Mouse (Mus musculus) neural tube, postnatal 0 days (tissue): ENCODE results near the gene Pkd1. TPM values are rescaled to one million over a fixed set of nuclear protein-coding genes. Genes with fewer than 3 reads are reported as not detected.

ENCODE experiments used
- microRNA-seq: library from miRNA; unstranded; fragments of <30 nt; microRNA quantifications from one replicate; pipeline ENCODE4, GENCODE M21; 2016
- polyA plus RNA-seq: library from polyadenylated mRNA; unstranded; fragments of >200 nt; fragmentation: Nextera tagmentation; extraction: Ambion mirVana; gene quantifications from 2 replicates; pipeline ENCODE4 v1.2.1, GENCODE M21; 2015

Pkd1 gene
- 23.6 and 24.9 TPM in 2 replicates for polyA plus RNA-seq

GRCm38 (mm10) chr17:24549618-24550415 is at the start of gene Pkd1:
TSS of gene Pkd1 (plus strand) at chr17:24549834.

DNA sequence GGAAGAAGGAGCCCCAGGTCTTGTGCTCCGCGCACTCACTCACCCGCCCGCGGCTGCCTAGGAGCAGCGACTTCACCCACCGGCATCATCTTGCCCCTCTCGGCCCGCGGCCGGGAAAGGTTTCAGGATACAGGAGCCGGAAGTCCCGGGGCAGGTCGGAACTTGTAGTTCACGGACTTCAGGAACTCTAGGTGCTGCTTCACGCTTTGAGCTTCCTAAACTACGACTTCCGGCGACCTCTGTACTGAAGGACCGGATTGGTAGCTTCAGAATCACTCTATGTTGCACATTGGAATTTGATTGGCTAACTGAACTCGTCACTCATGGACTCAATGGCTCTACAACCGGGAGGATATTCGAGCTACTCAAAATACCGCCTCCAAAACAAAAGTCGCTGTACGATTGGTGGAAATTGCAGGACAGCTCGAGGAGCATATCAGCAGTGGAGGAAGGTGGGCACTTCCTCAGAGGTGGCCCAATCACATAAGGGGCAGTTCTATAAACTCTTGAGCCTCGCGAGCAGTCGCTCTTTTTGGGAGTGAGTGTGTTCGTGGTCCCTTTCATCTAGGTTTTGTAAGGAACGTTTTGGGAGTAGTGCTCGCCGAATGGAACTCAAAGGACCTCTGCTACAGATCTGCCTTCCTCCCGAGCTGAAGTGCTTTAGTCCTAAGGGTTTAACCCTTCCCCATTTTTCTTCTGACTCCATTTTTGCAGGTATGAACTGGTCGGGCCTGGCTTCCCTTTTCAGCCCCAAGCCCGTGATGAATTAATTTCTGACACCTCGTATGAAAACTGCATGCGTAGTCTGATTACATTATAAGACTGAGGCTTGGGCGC is 21.7 kb upstream of the Pkd1 start, which contains the start of gene Traf7:
Gene Traf7 (minus strand): TSS at position 216 of the 837 bp plus-strand sequence.

GRCm38 (mm10) chr17:24534160-24534718 is 15.4 kb upstream of the Pkd1 start, which contains the start of gene Rab26:
TSS of gene Rab26 (minus strand) at chr17:24534210.

GRCm38 (mm10) chr17:24632167-24632812 is 82.7 kb downstream of the Pkd1 start, which contains the start of the genes Tsc2 and Nthl1:
TSS of gene Tsc2 (minus strand) at chr17:24632630.
TSS of gene Nthl1 (plus strand) at chr17:24632680.

Small RNA genes lying within 50 kb of the gene (microRNA-seq; reads per million reads assigned to microRNA genes)
- not detected for gene Gm24589

Other genes with a start within 250 kb of the Pkd1 start
- gene Abca17, start 198.8 kb upstream of the Pkd1 start, polyA plus RNA-seq = 1.4 and 1.8 TPM in 2 replicates
- 28.5 and 29.8 TPM in 2 replicates for gene Abca3, start 197.9 kb upstream of the Pkd1 start, polyA plus RNA-seq
- gene Rnps1, start 135.3 kb upstream of the Pkd1 start, polyA plus RNA-seq = 224 and 246 TPM in 2 replicates
- 67.5 and 76.3 TPM in 2 replicates for gene Eci1, start 123.2 kb upstream of the Pkd1 start, polyA plus RNA-seq
- gene Dnase1l2, start 106.7 kb upstream of the Pkd1 start, polyA plus RNA-seq = 2.2 and 2.7 TPM in 2 replicates
- gene E4f1, start 79.5 kb upstream of the Pkd1 start, polyA plus RNA-seq = 33.1 and 43.4 TPM in 2 replicates
- 108 and 113 TPM in 2 replicates for gene Pgp, start 79.4 kb upstream of the Pkd1 start, polyA plus RNA-seq
- 2.1 and 3.0 TPM in 2 replicates for gene Bricd5, start 76.0 kb upstream of the Pkd1 start, polyA plus RNA-seq
- 24.4 and 25.9 TPM in 2 replicates for gene Mlst8, start 70.8 kb upstream of the Pkd1 start, polyA plus RNA-seq
- 62.8 and 68.5 TPM in 2 replicates for gene Caskin1, start 61.2 kb upstream of the Pkd1 start, polyA plus RNA-seq
- 50.6 and 60.2 TPM in 2 replicates for gene Traf7, start 21.9 kb upstream of the Pkd1 start, polyA plus RNA-seq
- gene Rab26, start 15.6 kb upstream of the Pkd1 start, polyA plus RNA-seq = 12.8 and 13.8 TPM in 2 replicates
- 45.5 and 59.7 TPM in 2 replicates for gene Tsc2, start 82.8 kb downstream of the Pkd1 start, polyA plus RNA-seq
- gene Nthl1, start 82.8 kb downstream of the Pkd1 start, polyA plus RNA-seq = 6.5 and 6.9 TPM in 2 replicates
- gene Slc9a3r2, start 100.5 kb downstream of the Pkd1 start, polyA plus RNA-seq = 82.2 and 84.4 TPM in 2 replicates
- 0.93 and 1.2 TPM in 2 replicates for gene Npw, start 108.6 kb downstream of the Pkd1 start, polyA plus RNA-seq
- 13.9 and 18.2 TPM in 2 replicates for gene Zfp598, start 119.9 kb downstream of the Pkd1 start, polyA plus RNA-seq
- 269 and 290 TPM in 2 replicates for gene Syngr3, start 140.1 kb downstream of the Pkd1 start, polyA plus RNA-seq
- gene Gfer, start 146.3 kb downstream of the Pkd1 start, polyA plus RNA-seq = 38.1 and 38.9 TPM in 2 replicates
- 1.7 and 2.3 TPM in 2 replicates for gene Noxo1, start 146.4 kb downstream of the Pkd1 start, polyA plus RNA-seq
- 43.3 and 47.7 TPM in 2 replicates for gene Tbl3, start 157.8 kb downstream of the Pkd1 start, polyA plus RNA-seq
- gene Rnf151, start 168.2 kb downstream of the Pkd1 start, polyA plus RNA-seq = not detected in 2 replicates
- gene Rps2, start 168.3 kb downstream of the Pkd1 start, polyA plus RNA-seq = 836 and 837 TPM in 2 replicates
- gene Ndufb10, start 174.6 kb downstream of the Pkd1 start, polyA plus RNA-seq = 375 and 378 TPM in 2 replicates
- gene Rpl3l, start 178.0 kb downstream of the Pkd1 start, polyA plus RNA-seq = 0.27 and 0.40 TPM in 2 replicates
- gene Msrb1, start 186.8 kb downstream of the Pkd1 start, polyA plus RNA-seq = 24.4 and 29.7 TPM in 2 replicates
- 0.20 and 0.57 TPM in 2 replicates for gene Hs3st6, start 203.2 kb downstream of the Pkd1 start, polyA plus RNA-seq